Comparison of ENCODE assay signal across 14 mouse cellular contexts in genomic region chr17:14659746-14660145, GRCm38 (mm10). TPM values are rescaled to one million over a fixed set of nuclear protein-coding genes. Genes with fewer than 3 reads are reported as not detected.
DNase-seq lines count a peak whose midpoint lies in the region.
"Had no signal": no experiment of that assay in that cellular context is flagged by ENCODE, and none has a peak within 500 bp of the region (broad histone marks: within the 10 kb centered on the region; RNA-seq: fewer than 3 reads in every experiment).

No protein-coding gene starts in this region.

- DNase-seq in gastrocnemius, postnatal 14 days = peak; percentile 40
- no peak for DNase-seq in gastrocnemius, adult 18-20 months (ENCODE audit: low spot score)
- DNase-seq in left cerebral cortex, adult 18-20 months (ENCODE audit: low spot score in 2 of 2) = peak; percentile 13 to 24
- no peak for DNase-seq in left cerebral cortex, postnatal 4 days
- DNase-seq in 3T3-L1 (ENCODE audit: low read depth, low spot score) = peak; percentile 93
- peak; percentile 66 for DNase-seq in brain, adult 2 months (ENCODE audit: low read depth, low spot score)
- no peak for DNase-seq in ovary, adult 18-20 months (ENCODE audit: low spot score)
- no peak for DNase-seq in urinary bladder, postnatal 4 days (ENCODE audit: low spot score in 2 of 2)
- DNase-seq: cerebellum, postnatal 10 days; embryo, embryonic 11 days; forebrain, postnatal 0 days; kidney, adult 8-10 months; liver, embryonic 13.5 days had no signal

- intact Hi-C loops in gastrocnemius, postnatal 14 days (cut with DNase I; ENCODE audit: low total_unique reads) = no loop called here
- intact Hi-C loops in left cerebral cortex, postnatal 4 days (cut with DNase I) = no loop called here

RNA-seq across cellular contexts. Expression of gene Thbs2, which starts 34.3 kb away (rescaled TPM):
- total RNA-seq in gastrocnemius, postnatal 14 days (2021) = 10 to 100 TPM; 33.7 to 41.8 TPM
- 10 to 100 TPM in 1 of 2 experiments, 1 to 10 TPM in 1; 4.6 to 11.9 TPM for total RNA-seq in gastrocnemius, adult 18-20 months (2021)
- 1 to 10 TPM; 4.6 to 5.6 TPM for total RNA-seq in left cerebral cortex, adult 18-20 months (2021)
- 1 to 10 TPM; 5.5 to 5.6 TPM for total RNA-seq in left cerebral cortex, postnatal 4 days (2021)
- total RNA-seq: MEL had no signal

Comparison
In these comparisons a context has a peak if more than half of its experiments do, and no peak if none do; other contexts are left out.
1. DNase-seq: peak in gastrocnemius, postnatal 14 days (single experiment), left cerebral cortex, adult 18-20 months (2 of 2), 3T3-L1 (single experiment) and brain, adult 2 months (single experiment); none in gastrocnemius, adult 18-20 months (single experiment), left cerebral cortex, postnatal 4 days (single experiment), ovary, adult 18-20 months (single experiment) and urinary bladder, postnatal 4 days (0 of 2).